Mouse (Mus musculus): ENCODE results near the gene Tanc2.

- TF ChIP-seq POLR2A (IDR thresholded peaks at IDR 0.05; ENCODE audit: insufficient read depth, low read depth, low read length) (no peak), CTCF (IDR thresholded peaks at IDR 0.05; ENCODE audit: insufficient read depth, low read depth, low read length) (no peak)
Observed at GRCm38 (mm10) chr11:105901501-105901900, 311.7 kb downstream of the Tanc2 start.

All from olfactory bulb, adult 2 months (tissue).